Mouse (Mus musculus): ENCODE data around the gene Enthd1. TPM values are rescaled to one million over a fixed set of nuclear protein-coding genes. Genes with fewer than 3 reads are reported as not detected.

Gene Enthd1
- polyA plus RNA-seq, 1 experiment: not detected

DNA sequence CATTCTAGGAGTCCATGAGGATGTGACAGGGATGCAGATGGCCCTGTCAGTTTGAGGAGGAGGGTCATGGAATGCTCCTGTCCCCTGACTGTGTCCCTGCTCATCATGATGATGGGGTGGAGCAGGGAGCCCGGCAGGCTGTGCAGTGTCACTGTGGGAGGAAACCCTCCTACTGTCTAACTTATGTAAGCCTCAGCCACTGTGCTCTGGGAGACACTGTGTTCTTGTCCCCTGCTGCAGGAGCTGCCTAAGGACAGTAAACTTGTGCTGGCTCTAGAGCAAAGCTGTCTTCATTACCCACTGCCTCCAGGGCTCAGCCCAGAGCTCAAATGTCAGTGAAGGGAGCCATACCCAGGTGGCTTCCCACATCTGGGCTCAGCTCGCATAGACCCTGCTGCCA lies 146.8 kb downstream of the Enthd1 start:
- TF ChIP-seq POLR2A (IDR thresholded peaks at IDR 0.05; ENCODE audit: insufficient read depth, low read depth, low read length): no peak
- no peak for TF ChIP-seq CTCF (IDR thresholded peaks at IDR 0.05; ENCODE audit: insufficient read depth, low read depth, low read length)
- Histone ChIP-seq H3K4me1 (ENCODE audit: control insufficient read depth, insufficient read depth, low read length) (peaks cover 32% of the 10 kb centered on the region), H3K27ac (ENCODE audit: insufficient read depth, low read depth, low read length) (no peak overlapping the region), H3K4me3 (ENCODE audit: insufficient read depth, low read depth, low read length) (no peak overlapping the region)
- 52% methylated on average over 2 of the region's 2 CpGs for WGBS

DNA sequence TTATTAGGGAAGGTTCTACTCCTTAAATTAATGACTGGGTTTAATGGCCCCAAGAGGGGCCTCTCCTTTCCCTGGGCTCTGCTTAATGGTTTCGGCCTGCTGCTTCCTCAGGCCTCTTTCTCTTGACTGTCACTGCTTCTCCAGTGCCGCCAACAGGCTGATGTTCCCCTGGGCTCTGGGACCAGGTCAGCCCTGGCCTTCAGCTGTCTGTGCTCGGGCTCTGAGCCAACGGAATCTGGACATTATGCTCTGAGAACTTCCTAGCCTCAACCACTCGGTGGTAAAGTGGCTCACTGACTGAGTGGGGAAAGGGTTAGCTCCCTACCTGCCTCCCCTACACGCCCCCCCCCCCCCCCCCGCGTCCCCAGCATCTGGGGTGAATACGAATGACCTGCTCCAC lies 147.9 kb downstream of the Enthd1 start:
- no peak for TF ChIP-seq POLR2A (IDR thresholded peaks at IDR 0.05; ENCODE audit: insufficient read depth, low read depth, low read length)
- no peak for TF ChIP-seq CTCF (IDR thresholded peaks at IDR 0.05; ENCODE audit: insufficient read depth, low read depth, low read length)
- no peak overlapping the region for H3K27ac ChIP-seq (ENCODE audit: insufficient read depth, low read depth, low read length)
- 72% methylated on average over 9 of the region's 9 CpGs for WGBS

DNA sequence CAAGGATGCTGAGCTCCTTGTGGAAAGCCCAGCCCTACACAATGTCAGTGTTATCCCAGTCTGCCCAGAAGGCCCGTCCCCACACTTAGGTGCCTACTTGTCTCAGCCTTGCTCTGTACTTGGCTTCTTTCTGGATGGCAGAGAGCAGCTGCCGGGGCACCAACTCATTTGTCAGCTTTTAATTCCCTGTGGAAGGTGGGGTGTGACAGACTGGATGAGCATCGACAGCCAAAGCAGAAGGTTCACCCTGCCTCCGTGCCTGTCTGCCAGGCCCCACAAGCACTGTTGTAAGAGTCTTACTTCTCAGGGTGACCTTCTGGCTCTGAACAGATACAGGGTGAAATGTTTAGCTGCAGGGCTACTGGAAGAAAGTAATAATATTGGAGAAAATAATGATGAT lies 149.8 kb downstream of the Enthd1 start:
- WGBS: 85% methylated on average over 4 of the region's 4 CpGs
- TF ChIP-seq POLR2A (IDR thresholded peaks at IDR 0.05; ENCODE audit: insufficient read depth, low read depth, low read length): no peak
- TF ChIP-seq CTCF (IDR thresholded peaks at IDR 0.05; ENCODE audit: insufficient read depth, low read depth, low read length): no peak
- no peak overlapping the region for H3K4me3 ChIP-seq (ENCODE audit: insufficient read depth, low read depth, low read length)
- H3K27ac ChIP-seq (ENCODE audit: insufficient read depth, low read depth, low read length): no peak overlapping the region
- H3K4me1 ChIP-seq (ENCODE audit: control insufficient read depth, insufficient read depth, low read length): peaks cover 36% of the 10 kb centered on the region

More for the DNA sequence above, 147.9 kb downstream of the Enthd1 start:
- Histone ChIP-seq H3K4me3 (ENCODE audit: insufficient read depth, low read depth, low read length) (no peak overlapping the region), H3K4me1 (ENCODE audit: control insufficient read depth, insufficient read depth, low read length) (peaks cover 36% of the 10 kb centered on the region)

DNA sequence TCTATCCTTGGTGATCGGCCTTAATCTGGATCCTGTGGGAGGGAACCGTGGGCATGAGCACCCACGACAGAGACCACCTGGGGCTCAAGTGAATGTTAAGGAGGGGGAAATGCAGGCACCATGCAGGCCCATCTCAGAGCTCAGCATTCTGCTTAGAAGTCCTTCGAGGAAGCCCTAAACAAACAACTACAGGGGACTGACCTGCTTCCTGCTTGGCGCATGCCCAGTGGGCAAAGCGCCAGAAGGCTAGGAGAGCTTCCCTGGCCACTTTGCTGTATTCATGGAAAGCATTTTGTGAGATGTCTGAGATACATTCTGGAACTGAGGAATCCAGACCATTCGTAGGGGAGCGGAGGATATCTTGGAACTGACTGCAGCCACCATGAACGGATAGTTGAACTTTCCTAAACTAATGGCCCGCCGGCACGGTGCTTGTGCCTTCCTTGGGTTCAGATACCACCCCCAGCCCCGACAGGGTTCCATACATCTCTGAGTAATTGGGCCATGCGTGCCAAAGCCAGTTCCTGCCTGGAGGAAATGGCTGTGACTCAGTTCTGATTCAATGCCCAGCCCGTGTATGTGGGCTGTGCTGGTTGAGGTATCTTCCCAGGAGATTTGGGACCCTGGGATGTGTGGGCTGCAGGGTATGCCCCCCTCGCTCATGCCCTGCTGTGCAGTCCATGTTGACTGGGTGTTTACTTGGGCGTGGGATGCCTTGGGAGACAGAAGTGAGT lies 150.8 kb downstream of the Enthd1 start:
- TF ChIP-seq POLR2A (IDR thresholded peaks at IDR 0.05; ENCODE audit: insufficient read depth, low read depth, low read length) (no peak), CTCF (IDR thresholded peaks at IDR 0.05; ENCODE audit: insufficient read depth, low read depth, low read length) (no peak)
- Histone ChIP-seq H3K4me1 (ENCODE audit: control insufficient read depth, insufficient read depth, low read length) (peaks cover 36% of the 10 kb centered on the region), H3K4me3 (ENCODE audit: insufficient read depth, low read depth, low read length) (no peak overlapping the region), H3K27ac (ENCODE audit: insufficient read depth, low read depth, low read length) (no peak overlapping the region)
- WGBS: 55% methylated on average over 17 of the region's 17 CpGs

DNA sequence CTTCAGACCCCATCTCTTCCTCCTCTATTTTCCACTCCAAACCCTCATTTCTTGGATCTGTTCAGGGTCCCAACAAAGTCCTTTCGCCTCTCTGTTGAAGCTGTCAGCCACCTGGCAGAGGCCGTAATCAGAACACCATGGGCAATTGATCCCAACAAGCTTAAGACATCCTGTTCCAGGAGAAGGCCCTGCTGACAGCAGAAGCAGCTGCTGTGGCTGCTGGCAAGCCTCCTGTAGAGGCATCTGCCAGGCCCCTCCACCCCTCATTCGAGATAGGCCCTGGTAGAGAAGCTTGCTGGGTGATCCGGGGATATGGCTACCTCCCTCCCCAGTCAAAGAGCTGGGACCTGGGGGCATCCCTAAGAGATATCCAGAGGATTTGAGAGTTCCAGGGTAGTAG lies 151.9 kb downstream of the Enthd1 start:
- TF ChIP-seq CTCF (IDR thresholded peaks at IDR 0.05; ENCODE audit: insufficient read depth, low read depth, low read length) (no peak), POLR2A (IDR thresholded peaks at IDR 0.05; ENCODE audit: insufficient read depth, low read depth, low read length) (no peak)
- Histone ChIP-seq H3K27ac (ENCODE audit: insufficient read depth, low read depth, low read length) (no peak overlapping the region), H3K4me3 (ENCODE audit: insufficient read depth, low read depth, low read length) (no peak overlapping the region), H3K4me1 (ENCODE audit: control insufficient read depth, insufficient read depth, low read length) (peaks cover 31% of the 10 kb centered on the region)
- 57% methylated on average over 4 of the region's 4 CpGs for WGBS

DNA sequence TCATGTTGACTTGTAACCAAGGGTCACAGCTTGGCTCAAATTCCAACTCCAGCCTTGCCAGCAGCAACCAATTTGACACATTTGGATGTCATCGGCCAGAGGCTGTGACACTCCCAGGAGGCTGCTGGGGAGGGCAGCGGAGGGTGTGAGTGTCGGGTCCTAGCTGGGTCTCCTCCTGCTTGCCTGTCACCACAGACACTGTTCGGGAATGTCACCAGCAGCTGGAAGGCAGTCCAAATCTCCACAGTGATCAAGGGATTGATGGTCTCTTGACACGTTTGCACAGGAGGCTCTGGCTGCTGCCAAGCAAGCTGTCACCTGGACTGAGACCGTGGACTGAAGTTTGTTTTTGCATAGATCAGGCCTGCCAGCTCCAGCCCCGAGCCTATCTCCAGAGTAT lies 154.3 kb downstream of the Enthd1 start:
- Histone ChIP-seq H3K4me3 (ENCODE audit: insufficient read depth, low read depth, low read length) (no peak overlapping the region), H3K4me1 (ENCODE audit: control insufficient read depth, insufficient read depth, low read length) (peaks cover 30% of the 10 kb centered on the region), H3K27ac (ENCODE audit: insufficient read depth, low read depth, low read length) (no peak overlapping the region)
- 75% methylated on average over 7 of the region's 7 CpGs for WGBS
- TF ChIP-seq POLR2A (IDR thresholded peaks at IDR 0.05; ENCODE audit: insufficient read depth, low read depth, low read length) (no peak), CTCF (IDR thresholded peaks at IDR 0.05; ENCODE audit: insufficient read depth, low read depth, low read length) (no peak)

DNA sequence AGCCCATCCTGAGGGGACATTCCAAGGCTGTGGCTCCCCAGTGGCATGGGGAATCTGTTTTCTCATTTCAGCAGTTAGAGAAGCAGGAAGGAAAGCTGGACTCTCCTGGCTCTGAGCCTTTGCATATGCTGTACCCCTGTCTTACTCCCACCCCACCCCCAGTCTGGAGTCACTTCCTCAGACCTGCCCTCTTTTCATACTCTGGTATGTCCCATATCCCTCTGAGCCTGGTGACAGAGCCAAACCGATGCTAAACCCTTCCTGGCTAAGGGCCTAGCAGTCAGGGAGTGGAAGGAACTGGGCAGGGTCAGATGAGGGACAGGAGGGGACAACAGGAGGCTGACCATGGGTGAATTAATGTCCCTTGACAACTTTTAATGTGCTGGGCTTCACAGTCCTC lies 157.1 kb downstream of the Enthd1 start:
- no peak for TF ChIP-seq CTCF (IDR thresholded peaks at IDR 0.05; ENCODE audit: insufficient read depth, low read depth, low read length)
- WGBS: 60% methylated on average over 1 of the region's 1 CpGs
- Histone ChIP-seq H3K4me1 (ENCODE audit: control insufficient read depth, insufficient read depth, low read length) (peaks cover 7% of the 10 kb centered on the region; the same call in 1 of the 2 replicates), H3K27ac (ENCODE audit: insufficient read depth, low read depth, low read length) (no peak overlapping the region), H3K4me3 (ENCODE audit: insufficient read depth, low read depth, low read length) (no peak overlapping the region)

Other genes with a start within 250 kb of the Enthd1 start
- gene Grap2, start 7.4 kb upstream of the Enthd1 start, polyA plus RNA-seq (2012; ENCODE audit: insufficient read depth, insufficient read length, low replicate concordance, missing spikeins): not detected in 2 replicates
- not detected in 2 replicates for gene Fam83f, start 106.7 kb upstream of the Enthd1 start, polyA plus RNA-seq (2012; ENCODE audit: insufficient read depth, insufficient read length, low replicate concordance, missing spikeins)
- 47.5 and 1,135 TPM in 2 replicates for gene Tnrc6b, start 146.2 kb upstream of the Enthd1 start, polyA plus RNA-seq (2012; ENCODE audit: insufficient read depth, insufficient read length, low replicate concordance, missing spikeins)